Mouse (Mus musculus): ENCODE measurements around the gene Nexn. TPM values are rescaled to one million over a fixed set of nuclear protein-coding genes. Genes with fewer than 3 reads are reported as not detected.

The Nexn gene
- polyA plus RNA-seq, 1 experiment from 2014 or later, result 3.8 TPM

DNA sequence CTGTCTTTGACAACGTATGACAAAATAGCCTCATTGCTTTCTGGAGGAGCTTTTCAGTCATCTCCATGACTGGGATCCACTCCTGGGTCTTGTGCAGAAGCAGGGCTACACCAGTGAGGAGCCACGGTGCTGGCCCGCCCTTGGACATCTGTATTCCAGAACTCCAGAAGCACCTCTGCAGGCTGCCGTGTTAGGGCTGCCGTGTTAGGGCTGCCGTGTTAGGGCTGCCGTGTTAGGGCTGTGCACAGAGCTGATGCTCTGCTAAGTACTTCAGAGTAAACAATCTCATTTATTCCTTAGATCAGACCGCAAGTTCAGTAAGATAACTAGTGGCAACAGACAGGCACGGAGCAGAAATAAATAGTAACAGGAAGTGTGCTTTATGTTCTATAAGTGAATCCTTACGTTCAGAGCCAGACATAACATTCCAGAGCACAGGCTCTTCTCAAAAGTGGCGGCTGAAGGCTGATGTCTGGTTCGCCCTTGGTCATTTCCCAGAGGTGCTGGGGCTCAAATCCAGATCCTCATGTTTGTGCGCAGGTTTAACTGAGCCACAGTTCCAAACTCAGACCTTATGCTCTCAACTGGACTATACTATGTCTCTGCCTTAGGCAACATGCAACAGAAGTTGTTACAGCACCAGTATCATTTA, 27.5 kb upstream of the Nexn start:
- Histone ChIP-seq H3K27me3 (ENCODE audit: poor library complexity, severe bottlenecking) (no peaks in the 10 kb centered on the region), H3K27ac (no peak overlapping the region), H3K36me3 (replicated peaks) (peaks cover 71% of the 10 kb centered on the region), H3K4me1 (no peaks in the 10 kb centered on the region; the same call in 1 of the 2 replicates), H3K9me3 (no peaks in the 10 kb centered on the region), H3K4me3 (no peak overlapping the region)
- DNase-seq (ENCODE audit: extremely low spot score, low spot score), result no peak
- WGBS, result 87% methylated on average over 13 of the region's 13 CpGs

GRCm38 (mm10) chr3:152291895-152292294, 25.7 kb upstream of the Nexn start:
- Histone ChIP-seq H3K4me3 (no peak overlapping the region), H3K9me3 (no peaks in the 10 kb centered on the region), H3K36me3 (replicated peaks) (peaks cover 81% of the 10 kb centered on the region), H3K27me3 (ENCODE audit: poor library complexity, severe bottlenecking) (no peaks in the 10 kb centered on the region), H3K27ac (no peak overlapping the region), H3K4me1 (no peaks in the 10 kb centered on the region; the same call in 1 of the 2 replicates)
- no peak for DNase-seq (ENCODE audit: extremely low spot score, low spot score)
- 83% methylated on average over 6 of the region's 6 CpGs for WGBS

GRCm38 (mm10) chr3:152290175-152290798, 24.1 kb upstream of the Nexn start:
- no peak overlapping the region; the same call in 1 of the 2 replicates for H3K27ac ChIP-seq
- 85% methylated on average over 17 of the region's 17 CpGs for WGBS
- H3K4me1 ChIP-seq, result no peaks in the 10 kb centered on the region; the same call in 1 of the 2 replicates
- H3K36me3 ChIP-seq (replicated peaks), result peaks cover 80% of the 10 kb centered on the region
- H3K9me3 ChIP-seq, result no peaks in the 10 kb centered on the region
- no peak overlapping the region for H3K4me3 ChIP-seq
- no peaks in the 10 kb centered on the region for H3K27me3 ChIP-seq (ENCODE audit: poor library complexity, severe bottlenecking)
- no peak for DNase-seq (ENCODE audit: extremely low spot score, low spot score)

DNA sequence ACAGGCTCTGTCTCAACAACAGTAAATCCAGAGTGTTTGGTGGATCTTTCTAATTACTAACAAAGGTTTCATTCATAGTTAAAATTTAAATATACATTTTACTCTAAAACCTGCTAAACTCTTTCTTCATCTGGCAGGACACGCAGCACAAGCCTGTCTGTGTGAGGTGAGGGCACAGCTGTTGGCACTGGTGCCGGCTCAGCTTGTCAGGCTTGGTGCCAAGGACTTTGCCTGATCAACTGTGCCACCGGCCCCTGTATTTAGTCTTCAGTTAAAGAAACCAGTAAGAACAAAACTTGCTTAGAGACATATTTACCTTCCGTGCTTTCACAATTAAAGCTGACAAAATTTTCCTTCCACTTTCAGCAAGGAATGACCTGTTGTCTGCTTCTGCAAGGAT, 22.6 kb upstream of the Nexn start:
- H3K4me3 ChIP-seq, result no peak overlapping the region
- H3K27me3 ChIP-seq (ENCODE audit: poor library complexity, severe bottlenecking), result no peaks in the 10 kb centered on the region
- 94% methylated on average over 4 of the region's 4 CpGs for WGBS
- H3K36me3 ChIP-seq (replicated peaks), result peaks cover 82% of the 10 kb centered on the region
- H3K27ac ChIP-seq, result no peak overlapping the region
- no peaks in the 10 kb centered on the region for H3K9me3 ChIP-seq
- no peaks in the 10 kb centered on the region; the same call in 1 of the 2 replicates for H3K4me1 ChIP-seq
- DNase-seq (ENCODE audit: extremely low spot score, low spot score), result no peak

DNA sequence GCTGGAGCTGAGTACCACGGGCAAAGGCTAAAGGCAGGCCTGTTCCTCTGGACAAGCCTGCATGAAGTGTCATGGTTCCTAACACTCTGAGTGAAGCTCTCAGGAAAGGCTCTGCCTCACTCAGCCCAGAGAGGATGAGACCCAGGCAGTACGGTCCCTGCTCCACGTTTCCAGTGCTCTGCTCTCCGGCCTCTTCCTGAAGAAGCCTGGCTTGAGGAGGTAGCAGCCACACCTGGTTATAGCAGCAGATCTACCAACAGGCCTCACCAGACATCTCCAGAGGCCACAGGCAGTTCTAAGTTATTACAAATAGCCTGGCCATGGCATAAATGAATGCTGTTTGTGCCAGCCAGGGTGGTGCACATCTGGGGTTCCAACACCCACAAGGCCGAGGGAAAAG, 22.1 kb upstream of the Nexn start:
- Histone ChIP-seq H3K9me3 (no peaks in the 10 kb centered on the region), H3K4me3 (no peak overlapping the region), H3K27me3 (ENCODE audit: poor library complexity, severe bottlenecking) (no peaks in the 10 kb centered on the region), H3K36me3 (replicated peaks) (peaks cover 83% of the 10 kb centered on the region), H3K4me1 (no peaks in the 10 kb centered on the region; the same call in 1 of the 2 replicates), H3K27ac (no peak overlapping the region)
- WGBS, result 94% methylated on average over 5 of the region's 5 CpGs
- DNase-seq (ENCODE audit: extremely low spot score, low spot score), result no peak

DNA sequence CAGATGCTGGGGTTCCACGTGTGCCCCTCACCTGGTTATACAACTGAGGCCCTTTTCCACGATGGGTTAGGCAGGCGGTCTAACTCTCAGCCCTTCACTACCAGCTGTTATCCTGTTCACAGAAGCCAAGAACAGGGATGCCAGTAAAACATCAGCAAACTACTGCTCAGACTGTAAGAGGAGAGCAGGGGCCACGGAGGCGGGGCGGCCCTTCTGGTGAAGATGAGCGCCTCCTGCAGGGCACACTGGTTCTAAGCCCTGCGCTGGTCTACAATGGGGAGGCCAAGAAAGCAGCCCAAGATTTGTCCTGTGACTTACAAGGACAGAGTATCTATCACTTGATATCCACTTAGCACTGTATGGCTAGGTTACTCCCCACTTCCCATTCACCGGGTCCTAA, 21.7 kb upstream of the Nexn start:
- Histone ChIP-seq H3K27me3 (ENCODE audit: poor library complexity, severe bottlenecking) (no peaks in the 10 kb centered on the region), H3K4me3 (no peak overlapping the region), H3K36me3 (replicated peaks) (peaks cover 88% of the 10 kb centered on the region), H3K4me1 (no peaks in the 10 kb centered on the region; the same call in 1 of the 2 replicates), H3K9me3 (no peaks in the 10 kb centered on the region), H3K27ac (no peak overlapping the region)
- WGBS, result 77% methylated on average over 9 of the region's 9 CpGs
- no peak for DNase-seq (ENCODE audit: extremely low spot score, low spot score)

GRCm38 (mm10) chr3:152284759-152285158, 18.6 kb upstream of the Nexn start:
- no peaks in the 10 kb centered on the region for H3K4me1 ChIP-seq
- DNase-seq (ENCODE audit: extremely low spot score, low spot score), result no peak
- no peak overlapping the region for H3K27ac ChIP-seq
- 93% methylated on average over 5 of the region's 5 CpGs for WGBS
- H3K9me3 ChIP-seq, result no peaks in the 10 kb centered on the region
- no peak overlapping the region for H3K4me3 ChIP-seq
- H3K27me3 ChIP-seq (ENCODE audit: poor library complexity, severe bottlenecking), result no peaks in the 10 kb centered on the region
- peaks cover 81% of the 10 kb centered on the region for H3K36me3 ChIP-seq (replicated peaks)

- peaks cover 79% of the 10 kb centered on the region for H3K36me3 ChIP-seq (replicated peaks)
- WGBS, result 93% methylated on average over 1 of the region's 1 CpGs
Measured at GRCm38 (mm10) chr3:152284306-152284705, 18.2 kb upstream of the Nexn start.

GRCm38 (mm10) chr3:152282126-152282525, 16.0 kb upstream of the Nexn start:
- no peak for DNase-seq (ENCODE audit: extremely low spot score, low spot score)
- Histone ChIP-seq H3K4me3 (no peak overlapping the region), H3K27ac (no peak overlapping the region), H3K27me3 (ENCODE audit: poor library complexity, severe bottlenecking) (no peaks in the 10 kb centered on the region), H3K36me3 (replicated peaks) (peaks cover 60% of the 10 kb centered on the region), H3K9me3 (no peaks in the 10 kb centered on the region), H3K4me1 (no peaks in the 10 kb centered on the region)
- 44% methylated on average over 3 of the region's 3 CpGs for WGBS

More at GRCm38 (mm10) chr3:152284306-152284705, 18.2 kb upstream of the Nexn start:
- no peaks in the 10 kb centered on the region for H3K27me3 ChIP-seq (ENCODE audit: poor library complexity, severe bottlenecking)
- H3K4me3 ChIP-seq, result no peak overlapping the region
- H3K27ac ChIP-seq, result no peak overlapping the region
- H3K4me1 ChIP-seq, result no peaks in the 10 kb centered on the region
- no peaks in the 10 kb centered on the region for H3K9me3 ChIP-seq
- DNase-seq (ENCODE audit: extremely low spot score, low spot score), result no peak

GRCm38 (mm10) chr3:152278431-152278830, 12.3 kb upstream of the Nexn start:
- peaks cover 41% of the 10 kb centered on the region for H3K36me3 ChIP-seq (replicated peaks)
- no peak for DNase-seq (ENCODE audit: extremely low spot score, low spot score)
- H3K9me3 ChIP-seq, result no peaks in the 10 kb centered on the region
- 79% methylated on average over 2 of the region's 2 CpGs for WGBS
- no peaks in the 10 kb centered on the region for H3K4me1 ChIP-seq
- no peak overlapping the region for H3K4me3 ChIP-seq
- H3K27me3 ChIP-seq (ENCODE audit: poor library complexity, severe bottlenecking), result no peaks in the 10 kb centered on the region
- no peak overlapping the region for H3K27ac ChIP-seq

- Histone ChIP-seq H3K4me3 (no peak overlapping the region), H3K4me1 (no peaks in the 10 kb centered on the region), H3K9me3 (no peaks in the 10 kb centered on the region), H3K27ac (no peak overlapping the region), H3K27me3 (ENCODE audit: poor library complexity, severe bottlenecking) (no peaks in the 10 kb centered on the region), H3K36me3 (replicated peaks) (peaks cover 36% of the 10 kb centered on the region)
- no peak for DNase-seq (ENCODE audit: extremely low spot score, low spot score)
- WGBS, result 82% methylated on average over 2 of the region's 2 CpGs
Measured at GRCm38 (mm10) chr3:152277912-152278311, 11.8 kb upstream of the Nexn start.

GRCm38 (mm10) chr3:152276935-152277334, 10.8 kb upstream of the Nexn start:
- Histone ChIP-seq H3K36me3 (replicated peaks) (peaks cover 26% of the 10 kb centered on the region), H3K27me3 (ENCODE audit: poor library complexity, severe bottlenecking) (no peaks in the 10 kb centered on the region), H3K4me3 (no peak overlapping the region), H3K27ac (no peak overlapping the region), H3K4me1 (no peaks in the 10 kb centered on the region), H3K9me3 (no peaks in the 10 kb centered on the region)
- no peak for DNase-seq (ENCODE audit: extremely low spot score, low spot score)
- 98% methylated on average over 3 of the region's 3 CpGs for WGBS

GRCm38 (mm10) chr3:152275008-152275407, 8.9 kb upstream of the Nexn start:
- no peak for DNase-seq (ENCODE audit: extremely low spot score, low spot score)
- no peak overlapping the region for H3K27ac ChIP-seq
- WGBS, result 83% methylated on average over 8 of the region's 8 CpGs

More at GRCm38 (mm10) chr3:152275008-152275407, 8.9 kb upstream of the Nexn start:
- Histone ChIP-seq H3K27me3 (ENCODE audit: poor library complexity, severe bottlenecking) (no peaks in the 10 kb centered on the region), H3K36me3 (replicated peaks) (peaks cover 13% of the 10 kb centered on the region), H3K9me3 (no peaks in the 10 kb centered on the region), H3K4me1 (no peaks in the 10 kb centered on the region), H3K4me3 (no peak overlapping the region)

All from forebrain, embryonic 10.5 days (tissue).